ENCODE assay signal across 8 mouse cellular contexts in genomic region chr7:122251197-122252011, GRCm38 (mm10). TPM values are rescaled to one million over a fixed set of nuclear protein-coding genes. Genes with fewer than 3 reads are reported as not detected.
DNase-seq lines count a peak whose midpoint lies in the region; ATAC-seq and TF ChIP-seq lines count a peak whose summit lies in the region.

No protein-coding gene starts in this region.

- peak; percentile 81 for TF ChIP-seq CTCF in bone marrow, adult 2 months (IDR thresholded peaks at IDR 0.05; ENCODE audit: control insufficient read depth, insufficient read depth, low read length)
- TF ChIP-seq CTCF in embryonic fibroblast, embryonic 13.5 days (IDR thresholded peaks at IDR 0.05; ENCODE audit: borderline replicate concordance, insufficient read depth, low read length) = peak; percentile 56
- TF ChIP-seq CTCF in liver, adult 2 months (IDR thresholded peaks at IDR 0.05; ENCODE audit: low read depth, low read length) = peak; percentile 81

- no peaks in the 10 kb centered on the region for H3K9me3 ChIP-seq in heart, embryonic 12.5 days (replicated peaks)
- no peaks in the 10 kb centered on the region for H3K9me3 ChIP-seq in kidney, embryonic 16.5 days (ENCODE audit: low read length)

- peak overlapping the region; percentile 10 for H3K4me3 ChIP-seq in bone marrow, adult 2 months (replicated peaks; ENCODE audit: control insufficient read depth, low read depth, low read length)
- no peak overlapping the region for H3K4me3 ChIP-seq in embryonic fibroblast, embryonic 13.5 days (ENCODE audit: insufficient read depth, low read length)
- no peak overlapping the region for H3K4me3 ChIP-seq in heart, embryonic 12.5 days
- H3K4me3 ChIP-seq in kidney, embryonic 16.5 days (ENCODE audit: low read length) = no peak overlapping the region
- H3K4me3 ChIP-seq in liver, adult 2 months (ENCODE audit: insufficient read depth, low read depth, low read length) = no peak overlapping the region

- 0 out of 2 replicates have a peak, but pooled peaks have one; percentile 29 for ATAC-seq in heart, embryonic 12.5 days (ENCODE audit: insufficient number of reproducible peaks, low FRiP score)
- peak; percentile 59 for ATAC-seq in kidney, embryonic 16.5 days (ENCODE audit: low FRiP score, low TSS enrichment)

- 16% methylated on average over 21 of the region's 21 CpGs for WGBS in bone marrow, adult 2 months
- 27% methylated on average over 21 of the region's 21 CpGs for WGBS in heart, embryonic 12.5 days
- WGBS in kidney, embryonic 16.5 days = 29% methylated on average over 21 of the region's 21 CpGs
- 27% methylated on average over 21 of the region's 21 CpGs for WGBS in liver, adult 2 months

- no peak overlapping the region for H3K27ac ChIP-seq in bone marrow, adult 2 months (ENCODE audit: control insufficient read depth, insufficient read depth, low read depth, low read length, poor library complexity)
- no peak overlapping the region for H3K27ac ChIP-seq in embryonic fibroblast, embryonic 13.5 days (ENCODE audit: insufficient read depth, low read length)
- no peak overlapping the region for H3K27ac ChIP-seq in heart, embryonic 12.5 days (ENCODE audit: poor library complexity, severe bottlenecking)
- no peak overlapping the region for H3K27ac ChIP-seq in kidney, embryonic 16.5 days (ENCODE audit: low read length)
- H3K27ac ChIP-seq in liver, adult 2 months (replicated peaks; ENCODE audit: insufficient read depth, low read depth, low read length) = no peak overlapping the region

- no peaks in the 10 kb centered on the region; the same call in none of the 2 replicates for H3K4me1 ChIP-seq in bone marrow, adult 2 months (ENCODE audit: control insufficient read depth, insufficient read depth, low read length)
- no peaks in the 10 kb centered on the region for H3K4me1 ChIP-seq in embryonic fibroblast, embryonic 13.5 days (ENCODE audit: control insufficient read depth, insufficient read depth, low read length)
- 0 out of 2 replicates have a peak, but pooled peaks cover 3% of the 10 kb centered on the region for H3K4me1 ChIP-seq in heart, embryonic 12.5 days (replicated peaks)
- H3K4me1 ChIP-seq in kidney, embryonic 16.5 days (ENCODE audit: insufficient read depth, low read length) = no peaks in the 10 kb centered on the region
- H3K4me1 ChIP-seq in liver, adult 2 months (ENCODE audit: control insufficient read depth, insufficient read depth, low read length) = no peaks in the 10 kb centered on the region

- TF ChIP-seq POLR2A in bone marrow, adult 2 months (IDR thresholded peaks at IDR 0.05; ENCODE audit: borderline replicate concordance, control insufficient read depth, low read depth, low read length) = no peak
- TF ChIP-seq POLR2A in embryonic fibroblast, embryonic 13.5 days (IDR thresholded peaks at IDR 0.05; ENCODE audit: low read depth, low read length) = no peak
- no peak for TF ChIP-seq POLR2A in liver, adult 2 months (IDR thresholded peaks at IDR 0.05; ENCODE audit: extremely low read depth, insufficient read depth, low read length)

- no peaks in the 10 kb centered on the region for H3K36me3 ChIP-seq in heart, embryonic 12.5 days
- no peaks in the 10 kb centered on the region for H3K36me3 ChIP-seq in kidney, embryonic 16.5 days (ENCODE audit: insufficient read depth, low read length)
- no peaks in the 10 kb centered on the region for H3K36me3 ChIP-seq in liver, adult 2 months (ENCODE audit: control insufficient read depth, insufficient read depth, low read length)
- no peaks in the 10 kb centered on the region for H3K36me3 ChIP-seq in splenic B cell, adult 2 months (ENCODE audit: control insufficient read depth, insufficient read depth, low read length, poor library complexity, severe bottlenecking)

- H3K79me2 ChIP-seq in liver, adult 2 months (ENCODE audit: control insufficient read depth, insufficient read depth, low read length) = no peaks in the 10 kb centered on the region

- DNase-seq in B cell, adult 2 months = peak; percentile 86
- DNase-seq in liver, adult 2 months (ENCODE audit: extremely low read depth, low read depth, low spot score) = peak; percentile 35
- DNase-seq in naive thymus-derived CD4-positive, alpha-beta T cell, adult 2 months (ENCODE audit: low read depth) = peak; percentile 89
- DNase-seq in splenic B cell, adult 2 months (ENCODE audit: low read depth, low spot score) = peak; percentile 88

- H3K9ac ChIP-seq in heart, embryonic 12.5 days = no peak overlapping the region
- no peak overlapping the region for H3K9ac ChIP-seq in kidney, embryonic 16.5 days (replicated peaks; ENCODE audit: low read length)
- H3K9ac ChIP-seq in liver, adult 2 months (ENCODE audit: low read depth, low read length) = no peak overlapping the region

- peak overlapping the region; percentile 40; the same call in 1 of the 2 replicates for H3K4me2 ChIP-seq in heart, embryonic 12.5 days
- peak overlapping the region; percentile 30 for H3K4me2 ChIP-seq in kidney, embryonic 16.5 days (replicated peaks; ENCODE audit: low read depth, low read length)

- no peaks in the 10 kb centered on the region for H3K27me3 ChIP-seq in heart, embryonic 12.5 days (replicated peaks)
- no peaks in the 10 kb centered on the region for H3K27me3 ChIP-seq in kidney, embryonic 16.5 days (ENCODE audit: insufficient read depth, low read length)
- H3K27me3 ChIP-seq in liver, adult 2 months (ENCODE audit: control insufficient read depth, insufficient read depth, low read length) = no peaks in the 10 kb centered on the region
- H3K27me3 ChIP-seq in splenic B cell, adult 2 months (ENCODE audit: control insufficient read depth, insufficient read depth, low read length, poor library complexity, severe bottlenecking) = no peaks in the 10 kb centered on the region

RNA-seq across cellular contexts. Expression of gene Chp2, which starts 32.1 kb away (rescaled TPM):
- polyA plus RNA-seq in bone marrow, adult 2 months (2011; ENCODE audit: insufficient read depth, insufficient read length, low replicate concordance, missing spikeins) = 4.7 and 8.3 TPM in 2 replicates
- polyA plus RNA-seq in embryonic fibroblast, embryonic 13.5 days (2011; ENCODE audit: insufficient read length, low read depth, missing spikeins) = not detected in 2 replicates
- 0.15 and 0.42 TPM in 2 replicates for polyA plus RNA-seq in heart, embryonic 12.5 days (2016; fragmentation: Nextera tagmentation; extraction: Ambion mirVana)
- polyA plus RNA-seq in kidney, embryonic 16.5 days (2015; fragmentation: Nextera tagmentation; extraction: Ambion mirVana) = 0.21 and 0.46 TPM in 2 replicates
- 4.5 and 5.3 TPM in 2 replicates for total RNA-seq in liver, adult 2 months (2014; rRNA removed)
- polyA plus RNA-seq in liver, adult 2 months (2012; rRNA removed) = 2.5 and 2.8 TPM in 2 replicates

RNA-seq across cellular contexts. Expression of gene Prkcb, which starts 37.1 kb away (rescaled TPM):
- polyA plus RNA-seq in bone marrow, adult 2 months (2011; ENCODE audit: insufficient read depth, insufficient read length, low replicate concordance, missing spikeins) = 47.9 and 115 TPM in 2 replicates
- 1.0 TPM in 1 of 2 replicates, not detected in the other for polyA plus RNA-seq in embryonic fibroblast, embryonic 13.5 days (2011; ENCODE audit: insufficient read length, low read depth, missing spikeins)
- 9.0 and 10.5 TPM in 2 replicates for polyA plus RNA-seq in heart, embryonic 12.5 days (2016; fragmentation: Nextera tagmentation; extraction: Ambion mirVana)
- polyA plus RNA-seq in kidney, embryonic 16.5 days (2015; fragmentation: Nextera tagmentation; extraction: Ambion mirVana) = 3.5 and 4.8 TPM in 2 replicates
- 3.7 and 5.6 TPM in 2 replicates for total RNA-seq in liver, adult 2 months (2014; rRNA removed)
- polyA plus RNA-seq in liver, adult 2 months (2012; rRNA removed) = 1.5 and 2.5 TPM in 2 replicates

Comparison
In these comparisons a context has a peak if more than half of its experiments do, and no peak if none do; other contexts are left out.
1. DNase-seq: peak in every context shown above with its lines; median percentile 89 in naive thymus-derived CD4-positive, alpha-beta T cell, adult 2 months; 88 in splenic B cell, adult 2 months; 86 in B cell, adult 2 months; 35 in liver, adult 2 months.